Comparison of ENCODE assay signal across 8 mouse cellular contexts in the genomic region with DNA sequence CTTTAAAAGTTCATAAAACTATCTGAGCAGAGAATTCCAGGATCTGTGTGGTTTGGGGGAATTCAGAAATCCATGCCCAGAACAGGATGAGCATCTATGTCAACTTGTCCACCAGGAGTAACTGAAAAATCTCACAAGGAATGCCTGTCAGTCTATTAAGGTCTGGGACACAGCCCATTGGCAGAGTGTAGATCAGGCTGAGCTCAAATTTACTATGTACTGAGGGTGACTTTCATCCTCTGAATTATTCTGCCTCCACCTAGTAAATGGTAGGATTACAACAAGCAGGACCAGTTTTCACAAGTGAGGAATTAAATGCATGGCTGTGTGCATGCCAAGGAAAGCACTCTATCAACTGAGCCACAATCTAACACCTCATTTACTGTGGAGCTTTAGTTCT. TPM values are rescaled to one million over a fixed set of nuclear protein-coding genes. Genes with fewer than 3 reads are reported as not detected.
DNase-seq lines count a peak whose midpoint lies in the region; ATAC-seq lines count a peak whose summit lies in the region.

No protein-coding gene starts in this region.

- peaks cover 9% of the 10 kb centered on the region for H3K36me3 ChIP-seq in heart, embryonic 12.5 days
- H3K36me3 ChIP-seq in midbrain, embryonic 11.5 days (ENCODE audit: control insufficient read depth, insufficient read depth, low read length) = no peaks in the 10 kb centered on the region
- H3K36me3 ChIP-seq in midbrain, embryonic 10.5 days = peaks cover 11% of the 10 kb centered on the region
- no peaks in the 10 kb centered on the region for H3K36me3 ChIP-seq in intestine, embryonic 16.5 days (ENCODE audit: control insufficient read depth, insufficient read depth, low read length)

- intact Hi-C loops in heart, postnatal 36 days (cut with DNase I) = loop anchor here (5.0 to 10.0 kb wide), 2 partner anchors 153 to 445 kb away; a partner anchor contains a TSS

- no peaks in the 10 kb centered on the region for H3K27me3 ChIP-seq in heart, embryonic 12.5 days (replicated peaks)
- H3K27me3 ChIP-seq in midbrain, embryonic 11.5 days (ENCODE audit: control insufficient read depth, insufficient read depth, low read length) = no peaks in the 10 kb centered on the region
- no peaks in the 10 kb centered on the region for H3K27me3 ChIP-seq in midbrain, embryonic 10.5 days (ENCODE audit: low read depth, poor library complexity, severe bottlenecking)
- H3K27me3 ChIP-seq in intestine, embryonic 16.5 days (replicated peaks; ENCODE audit: control insufficient read depth, insufficient read depth, low read length) = no peaks in the 10 kb centered on the region

- DNase-seq in heart, postnatal 36 days = no peak
- no peak for DNase-seq in midbrain, embryonic 11.5 days (ENCODE audit: low spot score, missing footprints)
- no peak for DNase-seq in midbrain, embryonic 10.5 days (ENCODE audit: low spot score)
- DNase-seq in T-cell, adult 2 months (ENCODE audit: low spot score) = no peak
- no peak for DNase-seq in gastrocnemius, postnatal 4 days (ENCODE audit: low spot score in 2 of 2)
- DNase-seq in retina, embryonic 14.5 days (ENCODE audit: low spot score) = no peak

- H3K4me1 ChIP-seq in heart, embryonic 12.5 days (replicated peaks) = peaks cover 18% of the 10 kb centered on the region
- H3K4me1 ChIP-seq in midbrain, embryonic 11.5 days (ENCODE audit: control insufficient read depth, insufficient read depth, low read length) = no peaks in the 10 kb centered on the region
- H3K4me1 ChIP-seq in midbrain, embryonic 10.5 days = peaks cover 9% of the 10 kb centered on the region
- peaks cover 7% of the 10 kb centered on the region; the same call in 1 of the 2 replicates for H3K4me1 ChIP-seq in intestine, embryonic 16.5 days (ENCODE audit: control insufficient read depth, insufficient read depth, low read length)

- ATAC-seq in heart, embryonic 12.5 days (ENCODE audit: insufficient number of reproducible peaks, low FRiP score) = no peak
- ATAC-seq in midbrain, embryonic 11.5 days (ENCODE audit: low FRiP score) = no peak
- ATAC-seq in intestine, embryonic 16.5 days = no peak

- no peak overlapping the region for H3K9ac ChIP-seq in heart, embryonic 12.5 days
- no peak overlapping the region for H3K9ac ChIP-seq in midbrain, embryonic 11.5 days (ENCODE audit: low read length)
- H3K9ac ChIP-seq in intestine, embryonic 16.5 days (ENCODE audit: low read depth, low read length) = no peak overlapping the region

- H3K4me3 ChIP-seq in heart, embryonic 12.5 days = no peak overlapping the region
- H3K4me3 ChIP-seq in midbrain, embryonic 11.5 days (ENCODE audit: low read depth, low read length) = no peak overlapping the region
- H3K4me3 ChIP-seq in midbrain, embryonic 10.5 days = no peak overlapping the region
- no peak overlapping the region for H3K4me3 ChIP-seq in intestine, embryonic 16.5 days (ENCODE audit: low read length)

- H3K4me2 ChIP-seq in heart, embryonic 12.5 days = no peak overlapping the region
- no peak overlapping the region for H3K4me2 ChIP-seq in midbrain, embryonic 11.5 days
- H3K4me2 ChIP-seq in intestine, embryonic 16.5 days (ENCODE audit: low read depth, low read length) = no peak overlapping the region

- no peaks in the 10 kb centered on the region for H3K9me3 ChIP-seq in heart, embryonic 12.5 days (replicated peaks)
- H3K9me3 ChIP-seq in midbrain, embryonic 11.5 days (ENCODE audit: control insufficient read depth, low read length) = no peaks in the 10 kb centered on the region
- H3K9me3 ChIP-seq in midbrain, embryonic 10.5 days (replicated peaks) = no peaks in the 10 kb centered on the region
- H3K9me3 ChIP-seq in intestine, embryonic 16.5 days (ENCODE audit: control insufficient read depth, low read length) = no peaks in the 10 kb centered on the region

- peak overlapping the region; percentile 51 for H3K27ac ChIP-seq in heart, embryonic 12.5 days (ENCODE audit: poor library complexity, severe bottlenecking)
- peak overlapping the region; percentile 40; the same call in 1 of the 2 replicates for H3K27ac ChIP-seq in midbrain, embryonic 11.5 days (ENCODE audit: low read depth, low read length)
- no peak overlapping the region for H3K27ac ChIP-seq in midbrain, embryonic 10.5 days (replicated peaks)
- H3K27ac ChIP-seq in intestine, embryonic 16.5 days (ENCODE audit: low read length) = peak overlapping the region; percentile 63

RNA-seq across cellular contexts. Expression of a gene that starts 9.3 kb away (rescaled TPM):
- 50.3 and 52.2 TPM in 2 replicates for polyA plus RNA-seq in heart, embryonic 12.5 days (2016; fragmentation: Nextera tagmentation; extraction: Ambion mirVana)
- total RNA-seq in heart, postnatal 36 days (2021) = 100 to 1,000 TPM; 134 to 147 TPM
- 52.4 and 53.0 TPM in 2 replicates for polyA plus RNA-seq in midbrain, embryonic 11.5 days (2014; fragmentation: Nextera tagmentation; extraction: Ambion mirVana)
- polyA plus RNA-seq in midbrain, embryonic 10.5 days (2016; fragmentation: Nextera tagmentation; extraction: Ambion mirVana) = 30.2 and 35.4 TPM in 2 replicates
- polyA plus RNA-seq in intestine, embryonic 16.5 days (2015; fragmentation: Nextera tagmentation; extraction: Ambion mirVana) = 16.3 and 18.0 TPM in 2 replicates
- total RNA-seq in gastrocnemius, postnatal 4 days (2021) = 100 to 1,000 TPM; 113 to 127 TPM

RNA-seq across cellular contexts. Expression of a gene that starts 17.2 kb away (rescaled TPM):
- polyA plus RNA-seq in heart, embryonic 12.5 days (2016; fragmentation: Nextera tagmentation; extraction: Ambion mirVana) = 56.9 and 63.5 TPM in 2 replicates
- total RNA-seq in heart, postnatal 36 days (2021) = 10 to 100 TPM; 54.5 to 55.3 TPM
- polyA plus RNA-seq in midbrain, embryonic 11.5 days (2014; fragmentation: Nextera tagmentation; extraction: Ambion mirVana) = 85.6 and 89.5 TPM in 2 replicates
- polyA plus RNA-seq in midbrain, embryonic 10.5 days (2016; fragmentation: Nextera tagmentation; extraction: Ambion mirVana) = 74.6 and 76.8 TPM in 2 replicates
- polyA plus RNA-seq in intestine, embryonic 16.5 days (2015; fragmentation: Nextera tagmentation; extraction: Ambion mirVana) = 88.6 and 98.5 TPM in 2 replicates
- 10 to 100 TPM; 41.3 to 46.5 TPM for total RNA-seq in gastrocnemius, postnatal 4 days (2021)

RNA-seq across cellular contexts. Expression of a gene that starts 48.5 kb away (rescaled TPM):
- polyA plus RNA-seq in heart, embryonic 12.5 days (2016; fragmentation: Nextera tagmentation; extraction: Ambion mirVana) = 43.8 and 43.9 TPM in 2 replicates
- 10 to 100 TPM; 95.6 to 96.4 TPM for total RNA-seq in heart, postnatal 36 days (2021)
- polyA plus RNA-seq in midbrain, embryonic 11.5 days (2014; fragmentation: Nextera tagmentation; extraction: Ambion mirVana) = 37.8 and 40.2 TPM in 2 replicates
- 53.4 and 54.1 TPM in 2 replicates for polyA plus RNA-seq in midbrain, embryonic 10.5 days (2016; fragmentation: Nextera tagmentation; extraction: Ambion mirVana)
- 38.9 and 39.1 TPM in 2 replicates for polyA plus RNA-seq in intestine, embryonic 16.5 days (2015; fragmentation: Nextera tagmentation; extraction: Ambion mirVana)
- total RNA-seq in gastrocnemius, postnatal 4 days (2021) = 10 to 100 TPM; 88.4 to 88.6 TPM
